Mouse (Mus musculus) liver, embryonic 14.5 days (tissue): ENCODE measurements around the gene Alx3. TPM values are rescaled to one million over a fixed set of nuclear protein-coding genes. Genes with fewer than 3 reads are reported as not detected.

Source experiments
- ATAC-seq: fragments of 200-750 bp; cut with Nextera tagmentation; 2 replicates; pipeline ENCODE4 v1.8.0; 2017; ENCODE audit warnings: moderate number of reproducible peaks, mild to moderate bottlenecking, moderate library complexity; ENCODE audit not compliant: insufficient read depth
- DNase-seq, 3 experiments: peaks; one replicate each; pipeline ENCODE4 v3.0.0-alpha.2; 2012 to 2013; ENCODE audit warnings: low read depth in 3 of 3, low spot score in 3 of 3
- H3K27ac ChIP-seq: fragments of 300-500 bp; sonication (generic); 2 replicates; pipeline ENCODE4 v1.5.1; 2014; ENCODE audit warnings: moderate library complexity, mild to moderate bottlenecking, control low read depth, inconsistent platforms
- H3K27me3 ChIP-seq: fragments of 300-500 bp; sonication (generic); 2 replicates; pipeline ENCODE4 v1.6.1; 2014; ENCODE audit warnings: mild to moderate bottlenecking, low read length, moderate library complexity; ENCODE audit not compliant: control insufficient read depth, insufficient read depth
- H3K36me3 ChIP-seq: fragments of 300-500 bp; sonication (generic); replicated peaks from 2 replicates; pipeline ENCODE4 v1.6.1; 2014; ENCODE audit warnings: low read depth; ENCODE audit not compliant: control insufficient read depth, insufficient read depth
- H3K4me1 ChIP-seq, 2 experiments: fragments of 200-500 bp in 1 of 2; fragments of 300-500 bp in 1 of 2; sonication (generic) in 1 of 2; replicated peaks; 2 replicates each; pipeline ENCODE4 v1.6.1; 2012 to 2014; ENCODE audit warnings: antibody characterized with exemption in 1 of 2, inconsistent platforms in 1 of 2, low read length in 1 of 2; ENCODE audit not compliant: control insufficient read depth in 2 of 2, insufficient read depth in 2 of 2
- H3K4me2 ChIP-seq: fragments of 300-500 bp; sonication (generic); 2 replicates; pipeline ENCODE4 v1.6.1; 2014; ENCODE audit warnings: low read depth, mild to moderate bottlenecking, control low read depth, moderate library complexity
- H3K4me3 ChIP-seq, 2 experiments: fragments of 200-500 bp in 1 of 2; fragments of 300-500 bp in 1 of 2; sonication (generic) in 1 of 2; 2 replicates each; pipeline ENCODE4 v1.5.1; 2012 to 2014; ENCODE audit warnings: low read depth in 2 of 2, low read length in 2 of 2, mild to moderate bottlenecking in 2 of 2, control low read depth in 1 of 2, inconsistent platforms in 1 of 2, moderate library complexity in 1 of 2; ENCODE audit not compliant: insufficient read depth in 1 of 2
- H3K9ac ChIP-seq: fragments of 300-500 bp; sonication (generic); replicated peaks from 2 replicates; pipeline ENCODE4 v1.6.1; 2014; ENCODE audit warnings: mild to moderate bottlenecking, control low read depth, moderate library complexity
- H3K9me3 ChIP-seq: fragments of 300-500 bp; sonication (generic); 2 replicates; pipeline ENCODE4 v1.6.1; 2016; ENCODE audit warnings: low read length, mixed read lengths; ENCODE audit not compliant: control insufficient read depth
- CTCF ChIP-seq: IDR thresholded peaks from 2 replicates; pipeline ENCODE4 v1.5.1; 2016; ENCODE audit warnings: antibody characterized with exemption, low read depth, control low read depth
- EP300 ChIP-seq: IDR thresholded peaks from 2 replicates; pipeline ENCODE4 v1.6.1; 2016; ENCODE audit warnings: antibody characterized with exemption, low read depth
- WGBS: fragments of 180-500 bp; shearing (Covaris S2); extraction: QIAGEN DNeasy Blood & Tissue Kit; methylation state at CpG from one replicate; pipeline ENCODE4 v1.1.7; 2014; ENCODE audit not compliant: insufficient replicate concordance; 5-methylcytosine and 5-hydroxymethylcytosine counted together
- polyA plus RNA-seq, 2 experiments: library from polyadenylated mRNA; depleted of rRNA in 1 of 2; stranded (reverse) in 1 of 2; unstranded in 1 of 2; fragments of >200 nt; fragmentation: Nextera tagmentation in 1 of 2; extraction: Ambion mirVana in 1 of 2; gene quantifications; 2 replicates each; pipeline versions ENCODE4 v1.2.1 to v1.2.3; 2012 to 2014

Alx3 gene
- polyA plus RNA-seq, 2 experiments = not detected

- no peak for TF ChIP-seq CTCF
- TF ChIP-seq EP300 = no peak
- WGBS = 77% methylated on average over 2 of the region's 2 CpGs
- DNase-seq = no peak
Measured at GRCm38 (mm10) chr3:107554842-107555241, 40.0 kb upstream of the Alx3 start, which contains the start of gene Ubl4b. Gene Ubl4b (minus strand): TSS chr3:107555073.

GRCm38 (mm10) chr3:107558740-107559139 is 36.1 kb upstream of the Alx3 start:
- no peaks in the 10 kb centered on the region for H3K9me3 ChIP-seq
- no peak overlapping the region for H3K4me3 ChIP-seq
- DNase-seq = no peak
- no peak overlapping the region for H3K4me2 ChIP-seq
- no peaks in the 10 kb centered on the region for H3K27me3 ChIP-seq
- H3K27ac ChIP-seq = no peak overlapping the region
- WGBS = 22% methylated on average over 3 of the region's 3 CpGs
- no peaks in the 10 kb centered on the region for H3K36me3 ChIP-seq
- TF ChIP-seq EP300 = no peak
- TF ChIP-seq CTCF = no peak
- no peak overlapping the region for H3K9ac ChIP-seq
- no peaks in the 10 kb centered on the region for H3K4me1 ChIP-seq
- no peak for ATAC-seq

More at GRCm38 (mm10) chr3:107554842-107555241, 40.0 kb upstream of the Alx3 start, which contains the start of gene Ubl4b:
- H3K27me3 ChIP-seq = no peaks in the 10 kb centered on the region
- H3K9ac ChIP-seq = no peak within 1 kb of the TSS
- no peak for ATAC-seq
- H3K4me2 ChIP-seq = no peak within 1 kb of the TSS
- H3K4me1 ChIP-seq = no peaks in the 10 kb centered on the region
- H3K27ac ChIP-seq = no peak within 1 kb of the TSS
- no peak within 1 kb of the TSS for H3K4me3 ChIP-seq
- H3K36me3 ChIP-seq = no peaks in the 10 kb centered on the region
- H3K9me3 ChIP-seq = no peaks in the 10 kb centered on the region

- H3K4me2 ChIP-seq = no peak overlapping the region
- no peak overlapping the region for H3K4me3 ChIP-seq
- H3K27ac ChIP-seq = no peak overlapping the region
- DNase-seq (peak in 1 of 3 experiments; percentile 26), ATAC-seq (no peak)
- H3K27me3 ChIP-seq = no peaks in the 10 kb centered on the region
- H3K9me3 ChIP-seq = no peaks in the 10 kb centered on the region
- TF ChIP-seq EP300 = no peak
- peak; percentile 93 for TF ChIP-seq CTCF
- no peak overlapping the region for H3K9ac ChIP-seq
- no peaks in the 10 kb centered on the region for H3K36me3 ChIP-seq
- 7% methylated on average over 3 of the region's 3 CpGs for WGBS
- no peaks in the 10 kb centered on the region for H3K4me1 ChIP-seq
Measured at GRCm38 (mm10) chr3:107559183-107559582, 35.6 kb upstream of the Alx3 start.

DNA sequence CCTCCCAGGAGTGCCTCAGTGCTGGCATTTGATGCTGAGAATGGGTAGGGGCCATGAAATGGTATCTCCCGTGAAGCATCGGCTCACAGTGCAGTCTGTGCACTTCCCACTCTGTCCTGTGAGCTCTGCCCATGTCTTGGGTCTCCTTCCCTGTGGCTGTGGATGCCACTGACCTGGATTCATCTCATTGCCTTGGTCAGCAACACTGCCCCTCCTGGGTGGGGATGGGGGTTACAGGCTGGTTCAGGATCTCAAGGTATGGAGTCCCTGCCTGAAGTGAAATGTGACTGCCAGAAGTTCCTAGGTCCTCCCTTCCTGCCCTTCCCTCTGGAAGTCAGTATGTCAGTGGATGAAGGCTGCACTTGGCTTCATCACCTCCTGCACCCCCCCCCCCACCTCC is 32.7 kb upstream of the Alx3 start:
- ATAC-seq (no peak), DNase-seq (no peak)
- no peaks in the 10 kb centered on the region for H3K27me3 ChIP-seq
- no peak overlapping the region for H3K4me3 ChIP-seq
- no peaks in the 10 kb centered on the region for H3K36me3 ChIP-seq
- no peaks in the 10 kb centered on the region for H3K9me3 ChIP-seq
- H3K27ac ChIP-seq = no peak overlapping the region
- no peak overlapping the region for H3K4me2 ChIP-seq
- no peak overlapping the region for H3K9ac ChIP-seq
- no peaks in the 10 kb centered on the region for H3K4me1 ChIP-seq
- WGBS = 54% methylated on average over 2 of the region's 2 CpGs
- TF ChIP-seq EP300 (no peak), CTCF (no peak)

- Histone ChIP-seq H3K4me3 (no peak overlapping the region), H3K27ac (no peak overlapping the region), H3K9me3 (no peaks in the 10 kb centered on the region), H3K27me3 (no peaks in the 10 kb centered on the region), H3K9ac (no peak overlapping the region), H3K36me3 (no peaks in the 10 kb centered on the region), H3K4me2 (no peak overlapping the region), H3K4me1 (no peaks in the 10 kb centered on the region)
- DNase-seq = no peak
- ATAC-seq = no peak
- 54% methylated on average over 4 of the region's 4 CpGs for WGBS
- no peak for TF ChIP-seq EP300
- TF ChIP-seq CTCF = no peak
Measured at GRCm38 (mm10) chr3:107562591-107562990, 32.2 kb upstream of the Alx3 start.
